15 mouse cellular contexts compared by ENCODE assay signal in the genomic region with DNA sequence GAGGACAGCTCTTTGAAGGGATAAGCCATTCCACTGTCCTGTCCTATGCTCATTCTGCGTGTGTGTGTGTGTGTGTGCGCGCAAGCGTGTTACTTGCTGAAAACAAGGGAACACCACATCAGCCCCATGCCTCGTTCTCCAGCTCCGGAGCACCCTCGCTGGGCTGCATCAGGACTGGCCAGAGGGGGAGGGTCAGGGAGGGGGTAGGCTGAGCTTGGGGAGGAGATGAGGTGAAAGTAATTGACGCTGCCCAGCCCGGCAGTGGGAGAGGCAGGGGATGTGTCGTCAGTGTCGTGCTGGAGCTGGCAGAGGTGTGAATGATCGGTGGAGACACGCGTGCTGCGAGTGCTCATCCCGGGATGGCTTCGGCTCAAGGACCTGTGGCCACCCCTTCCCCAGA. TPM values are rescaled to one million over a fixed set of nuclear protein-coding genes. Genes with fewer than 3 reads are reported as not detected.
A peak's percentile ranks its signal among the peaks of the same experiment; 100 is the strongest.
DNase-seq lines count a peak whose midpoint lies in the region; ATAC-seq and TF ChIP-seq lines count a peak whose summit lies in the region.
"Had no signal": no experiment of that assay in that cellular context is flagged by ENCODE, and none has a peak within 500 bp of the region (broad histone marks: within the 10 kb centered on the region; RNA-seq: fewer than 3 reads in every experiment).

No protein-coding gene starts in this region.

- H3K4me1 ChIP-seq in forebrain, postnatal 0 days (ENCODE audit: insufficient read depth) = no peaks in the 10 kb centered on the region
- H3K4me1 ChIP-seq in midbrain, embryonic 10.5 days = peaks cover 30% of the 10 kb centered on the region
- peaks cover 8% of the 10 kb centered on the region for H3K4me1 ChIP-seq in neural tube, embryonic 14.5 days (ENCODE audit: control insufficient read depth, insufficient read depth, low read length)
- H3K4me1 ChIP-seq in liver, embryonic 12.5 days = peaks cover 50% of the 10 kb centered on the region
- H3K4me1 ChIP-seq: embryonic facial prominence, embryonic 12.5 days had no signal

- H3K27ac ChIP-seq in gastrocnemius, adult 2 months = peak overlapping the region; percentile 75; the same call in 1 of the 2 replicates
- no peak overlapping the region for H3K27ac ChIP-seq in forebrain, postnatal 0 days (ENCODE audit: low read depth, low read length)
- H3K27ac ChIP-seq in midbrain, embryonic 10.5 days (replicated peaks) = peak overlapping the region; percentile 67
- peak overlapping the region; percentile 66 for H3K27ac ChIP-seq in neural tube, embryonic 14.5 days (ENCODE audit: low read depth, low read length)
- H3K27ac ChIP-seq in liver, embryonic 12.5 days = no peak overlapping the region
- H3K27ac ChIP-seq: embryonic facial prominence, embryonic 12.5 days; heart, embryonic 13.5 days; kidney, postnatal 0 days; macrophage had no signal

- no peak for DNase-seq in gastrocnemius, adult 2 months
- DNase-seq in gastrocnemius, postnatal 4 days (ENCODE audit: low spot score in 2 of 2) = no peak
- no peak for DNase-seq in forebrain, postnatal 0 days
- no peak for DNase-seq in midbrain, embryonic 10.5 days (ENCODE audit: low spot score)
- DNase-seq in gastrocnemius, adult 18-20 months (ENCODE audit: low spot score) = no peak
- no peak for DNase-seq in layer of hippocampus, adult 8-10 months (ENCODE audit: low spot score in 2 of 2)
- DNase-seq: adrenal gland, adult 2 months; cerebellum, postnatal 36 days; gastrocnemius, postnatal 14 days had no signal

- intact Hi-C loops in gastrocnemius, adult 2 months (cut with DNase I) = no loop called here

- no peak overlapping the region for H3K4me3 ChIP-seq in gastrocnemius, adult 2 months
- no peak overlapping the region for H3K4me3 ChIP-seq in forebrain, postnatal 0 days (ENCODE audit: low read depth, low read length)
- 0 out of 2 replicates have a peak overlapping the region, but pooled peaks have one; percentile 16 for H3K4me3 ChIP-seq in midbrain, embryonic 10.5 days
- no peak overlapping the region for H3K4me3 ChIP-seq in neural tube, embryonic 14.5 days (ENCODE audit: low read depth, low read length)
- no peak overlapping the region for H3K4me3 ChIP-seq in liver, embryonic 12.5 days
- H3K4me3 ChIP-seq: embryonic facial prominence, embryonic 12.5 days; heart, embryonic 13.5 days had no signal

- H3K9me3 ChIP-seq in forebrain, postnatal 0 days (ENCODE audit: low read length) = no peaks in the 10 kb centered on the region
- H3K9me3 ChIP-seq in midbrain, embryonic 10.5 days (replicated peaks) = no peaks in the 10 kb centered on the region
- no peaks in the 10 kb centered on the region for H3K9me3 ChIP-seq in neural tube, embryonic 14.5 days (ENCODE audit: control insufficient read depth, low read length)
- H3K9me3 ChIP-seq in liver, embryonic 12.5 days (replicated peaks) = no peaks in the 10 kb centered on the region
- H3K9me3 ChIP-seq: embryonic facial prominence, embryonic 12.5 days; heart, embryonic 13.5 days had no signal

- H3K9ac ChIP-seq in forebrain, postnatal 0 days = no peak overlapping the region
- peak overlapping the region; percentile 16; the same call in 1 of the 2 replicates for H3K9ac ChIP-seq in neural tube, embryonic 14.5 days (replicated peaks; ENCODE audit: low read depth, low read length)
- no peak overlapping the region for H3K9ac ChIP-seq in liver, embryonic 12.5 days
- H3K9ac ChIP-seq: embryonic facial prominence, embryonic 12.5 days; heart, embryonic 13.5 days had no signal

- 52% methylated on average over 17 of the region's 17 CpGs for WGBS in forebrain, postnatal 0 days
- 63% methylated on average over 17 of the region's 17 CpGs for WGBS in midbrain, embryonic 10.5 days
- 37% methylated on average over 17 of the region's 17 CpGs for WGBS in neural tube, embryonic 14.5 days
- 77% methylated on average over 17 of the region's 17 CpGs for WGBS in liver, embryonic 12.5 days (ENCODE audit: insufficient replicate concordance)

- TF ChIP-seq CTCF in gastrocnemius, adult 2 months (IDR thresholded peaks at IDR 0.05) = no peak
- no peak for TF ChIP-seq CTCF in forebrain, postnatal 0 days (IDR thresholded peaks at IDR 0.05; ENCODE audit: low read depth)

- peak; percentile 14; the same call in 1 of the 2 replicates for ATAC-seq in forebrain, postnatal 0 days
- peak; percentile 39 for ATAC-seq in neural tube, embryonic 14.5 days (ENCODE audit: low read depth)
- no peak for ATAC-seq in liver, embryonic 12.5 days

- no peaks in the 10 kb centered on the region for H3K27me3 ChIP-seq in forebrain, postnatal 0 days (ENCODE audit: insufficient read depth, low read length)
- H3K27me3 ChIP-seq in midbrain, embryonic 10.5 days (ENCODE audit: low read depth, poor library complexity, severe bottlenecking) = no peaks in the 10 kb centered on the region
- no peaks in the 10 kb centered on the region for H3K27me3 ChIP-seq in neural tube, embryonic 14.5 days (ENCODE audit: control insufficient read depth, insufficient read depth, low read length)
- H3K27me3 ChIP-seq in liver, embryonic 12.5 days (replicated peaks) = 0 out of 2 replicates have a peak, but pooled peaks cover 12% of the 10 kb centered on the region
- H3K27me3 ChIP-seq: embryonic facial prominence, embryonic 12.5 days had no signal

- H3K36me3 ChIP-seq in forebrain, postnatal 0 days (ENCODE audit: insufficient read depth) = no peaks in the 10 kb centered on the region
- no peaks in the 10 kb centered on the region for H3K36me3 ChIP-seq in midbrain, embryonic 10.5 days
- no peaks in the 10 kb centered on the region for H3K36me3 ChIP-seq in neural tube, embryonic 14.5 days (ENCODE audit: control insufficient read depth, insufficient read depth, low read length)
- peaks cover 100% of the 10 kb centered on the region for H3K36me3 ChIP-seq in liver, embryonic 12.5 days

- no peak overlapping the region for H3K4me2 ChIP-seq in forebrain, postnatal 0 days (ENCODE audit: low read depth)
- H3K4me2 ChIP-seq in neural tube, embryonic 14.5 days (ENCODE audit: low read depth, low read length) = no peak overlapping the region
- no peak overlapping the region for H3K4me2 ChIP-seq in liver, embryonic 12.5 days
- H3K4me2 ChIP-seq: embryonic facial prominence, embryonic 12.5 days; heart, embryonic 13.5 days had no signal

RNA-seq across cellular contexts. Expression of gene Slc6a9, which starts 14.8 kb away (rescaled TPM):
- 1 to 10 TPM; 5.0 to 7.0 TPM for total RNA-seq in gastrocnemius, adult 2 months (2021)
- 1 to 10 TPM; 6.1 to 6.9 TPM for total RNA-seq in gastrocnemius, postnatal 4 days (2021)
- 30.6 and 35.0 TPM in 2 replicates for total RNA-seq in forebrain, postnatal 0 days (2014; rRNA removed)
- polyA plus RNA-seq in forebrain, postnatal 0 days (2015; fragmentation: Nextera tagmentation; extraction: Ambion mirVana) = 18.7 and 33.7 TPM in 2 replicates
- 6.7 and 8.6 TPM in 2 replicates for polyA plus RNA-seq in midbrain, embryonic 10.5 days (2016; fragmentation: Nextera tagmentation; extraction: Ambion mirVana)
- polyA plus RNA-seq in neural tube, embryonic 14.5 days (2014; fragmentation: Nextera tagmentation; extraction: Ambion mirVana) = 32.7 and 42.9 TPM in 2 replicates
- 52.8 and 57.8 TPM in 2 replicates for polyA plus RNA-seq in liver, embryonic 12.5 days (2016; fragmentation: Nextera tagmentation; extraction: Ambion mirVana)
- 1 to 10 TPM; 5.7 to 6.0 TPM for total RNA-seq in gastrocnemius, adult 18-20 months (2021)
- total RNA-seq in layer of hippocampus, adult 8-10 months (2022) = 10 to 100 TPM; 41.8 to 48.9 (median 44.4) TPM
- polyA plus RNA-seq: macrophage had no signal

RNA-seq across cellular contexts. Expression of gene Ccdc24, which starts 23.3 kb away (rescaled TPM):
- under 1 TPM in 1 of 2 experiments, not detected in 1; 0.08 TPM for total RNA-seq in gastrocnemius, adult 2 months (2021)
- under 1 TPM; 0.59 to 0.91 TPM for total RNA-seq in gastrocnemius, postnatal 4 days (2021)
- total RNA-seq in forebrain, postnatal 0 days (2014; rRNA removed) = 3.4 and 7.7 TPM in 2 replicates
- 0.94 and 1.5 TPM in 2 replicates for polyA plus RNA-seq in forebrain, postnatal 0 days (2015; fragmentation: Nextera tagmentation; extraction: Ambion mirVana)
- 1.1 and 2.2 TPM in 2 replicates for polyA plus RNA-seq in midbrain, embryonic 10.5 days (2016; fragmentation: Nextera tagmentation; extraction: Ambion mirVana)
- polyA plus RNA-seq in neural tube, embryonic 14.5 days (2014; fragmentation: Nextera tagmentation; extraction: Ambion mirVana) = 1.4 and 2.6 TPM in 2 replicates
- 1.7 and 2.0 TPM in 2 replicates for polyA plus RNA-seq in liver, embryonic 12.5 days (2016; fragmentation: Nextera tagmentation; extraction: Ambion mirVana)
- under 1 TPM in 1 of 2 experiments, not detected in 1; 0.52 TPM for total RNA-seq in gastrocnemius, adult 18-20 months (2021)
- 1 to 10 TPM in 1 of 4 experiments, under 1 TPM in 3; 0.72 to 1.1 (median 0.83) TPM for total RNA-seq in layer of hippocampus, adult 8-10 months (2022)
- polyA plus RNA-seq: macrophage had no signal

RNA-seq across cellular contexts. Expression of gene B4galt2, which starts 34.2 kb away (rescaled TPM):
- total RNA-seq in gastrocnemius, adult 2 months (2021) = 1 to 10 TPM; 1.4 to 2.2 TPM
- total RNA-seq in gastrocnemius, postnatal 4 days (2021) = 10 to 100 TPM; 25.7 to 27.4 TPM
- total RNA-seq in forebrain, postnatal 0 days (2014; rRNA removed) = 179 and 192 TPM in 2 replicates
- polyA plus RNA-seq in forebrain, postnatal 0 days (2015; fragmentation: Nextera tagmentation; extraction: Ambion mirVana) = 89.0 and 90.6 TPM in 2 replicates
- polyA plus RNA-seq in midbrain, embryonic 10.5 days (2016; fragmentation: Nextera tagmentation; extraction: Ambion mirVana) = 24.8 and 27.9 TPM in 2 replicates
- polyA plus RNA-seq in neural tube, embryonic 14.5 days (2014; fragmentation: Nextera tagmentation; extraction: Ambion mirVana) = 68.7 and 73.6 TPM in 2 replicates
- 5.2 and 5.7 TPM in 2 replicates for polyA plus RNA-seq in liver, embryonic 12.5 days (2016; fragmentation: Nextera tagmentation; extraction: Ambion mirVana)
- total RNA-seq in gastrocnemius, adult 18-20 months (2021) = 1 to 10 TPM; 1.8 to 2.0 TPM
- total RNA-seq in layer of hippocampus, adult 8-10 months (2022) = 10 to 100 TPM; 59.6 to 64.5 (median 63.4) TPM

RNA-seq across cellular contexts. Expression of gene Atp6v0b, which starts 38.1 kb away (rescaled TPM):
- 10 to 100 TPM; 81.4 to 83.9 TPM for total RNA-seq in gastrocnemius, adult 2 months (2021)
- 10 to 100 TPM; 67.0 to 70.8 TPM for total RNA-seq in gastrocnemius, postnatal 4 days (2021)
- total RNA-seq in forebrain, postnatal 0 days (2014; rRNA removed) = 557 and 600 TPM in 2 replicates
- 599 and 626 TPM in 2 replicates for polyA plus RNA-seq in forebrain, postnatal 0 days (2015; fragmentation: Nextera tagmentation; extraction: Ambion mirVana)
- polyA plus RNA-seq in midbrain, embryonic 10.5 days (2016; fragmentation: Nextera tagmentation; extraction: Ambion mirVana) = 193 and 213 TPM in 2 replicates
- 578 and 652 TPM in 2 replicates for polyA plus RNA-seq in neural tube, embryonic 14.5 days (2014; fragmentation: Nextera tagmentation; extraction: Ambion mirVana)
- polyA plus RNA-seq in liver, embryonic 12.5 days (2016; fragmentation: Nextera tagmentation; extraction: Ambion mirVana) = 180 and 198 TPM in 2 replicates
- 10 to 100 TPM; 82.2 to 83.6 TPM for total RNA-seq in gastrocnemius, adult 18-20 months (2021)
- 100 to 1,000 TPM; 406 to 438 (median 423) TPM for total RNA-seq in layer of hippocampus, adult 8-10 months (2022)

RNA-seq across cellular contexts. Expression of gene Dph2, which starts 42.8 kb away (rescaled TPM):
- 1 to 10 TPM; 2.4 to 3.2 TPM for total RNA-seq in gastrocnemius, adult 2 months (2021)
- total RNA-seq in gastrocnemius, postnatal 4 days (2021) = 1 to 10 TPM; 4.6 to 5.3 TPM
- total RNA-seq in forebrain, postnatal 0 days (2014; rRNA removed) = 21.6 and 22.3 TPM in 2 replicates
- polyA plus RNA-seq in forebrain, postnatal 0 days (2015; fragmentation: Nextera tagmentation; extraction: Ambion mirVana) = 16.7 and 17.4 TPM in 2 replicates
- 27.9 and 30.9 TPM in 2 replicates for polyA plus RNA-seq in midbrain, embryonic 10.5 days (2016; fragmentation: Nextera tagmentation; extraction: Ambion mirVana)
- 21.5 and 22.9 TPM in 2 replicates for polyA plus RNA-seq in neural tube, embryonic 14.5 days (2014; fragmentation: Nextera tagmentation; extraction: Ambion mirVana)
- polyA plus RNA-seq in liver, embryonic 12.5 days (2016; fragmentation: Nextera tagmentation; extraction: Ambion mirVana) = 15.5 and 15.8 TPM in 2 replicates
- 1 to 10 TPM; 3.1 to 3.2 TPM for total RNA-seq in gastrocnemius, adult 18-20 months (2021)
- 10 to 100 TPM in 3 of 4 experiments, 1 to 10 TPM in 1; 9.0 to 11.5 (median 11.0) TPM for total RNA-seq in layer of hippocampus, adult 8-10 months (2022)

Comparison
In these comparisons a context has a peak if more than half of its experiments do, and no peak if none do; other contexts are left out.
1. RNA of gene B4galt2, which starts 34.2 kb away (total RNA-seq): 179 to 192 TPM in forebrain, postnatal 0 days, 59.6 to 64.5 TPM in layer of hippocampus, adult 8-10 months and 25.7 to 27.4 TPM in gastrocnemius, postnatal 4 days; 1.4 to 2.2 TPM in gastrocnemius, adult 2 months and 1.8 to 2.0 TPM in gastrocnemius, adult 18-20 months; every median in the first group is over 4 times any median in the second.
2. H3K27ac ChIP-seq: peak in gastrocnemius, adult 2 months (single experiment), midbrain, embryonic 10.5 days (single experiment) and neural tube, embryonic 14.5 days (single experiment); none in forebrain, postnatal 0 days (single experiment) and liver, embryonic 12.5 days (single experiment).